Mouse (Mus musculus) MEL (cell line): Measurements from ENCODE around the gene Nfkbib. TPM values are rescaled to one million over a fixed set of nuclear protein-coding genes. Genes with fewer than 3 reads are reported as not detected.

Experiments
- DNase-seq: peaks from one replicate; pipeline ENCODE4 v3.0.0; 2011; ENCODE audit warnings: low read depth, low spot score
- H3K27ac ChIP-seq: 2 replicates; pipeline ENCODE4 v1.5.1; 2012; ENCODE audit warnings: low read depth, mild to moderate bottlenecking, control low read depth, low read length, moderate library complexity; ENCODE audit not compliant: control insufficient read depth
- H3K27me3 ChIP-seq, 2 experiments: fragments of 150-350 bp in 1 of 2; sonication (generic) in 1 of 2; 2 replicates each; pipeline ENCODE4 v1.6.1; 2012; ENCODE audit warnings: low read length in 2 of 2, mild to moderate bottlenecking in 2 of 2, improper control_type of control experiment in 1 of 2, moderate library complexity in 1 of 2; ENCODE audit not compliant: insufficient read depth in 2 of 2, control insufficient read depth in 1 of 2
- H3K36me3 ChIP-seq, 2 experiments: 2 replicates each; pipeline ENCODE4 v1.6.1; 2012 to 2014; ENCODE audit warnings: low read length in 2 of 2, improper control_type of control experiment in 1 of 2, inconsistent platforms in 1 of 2, mild to moderate bottlenecking in 1 of 2; ENCODE audit not compliant: insufficient read depth in 2 of 2, control insufficient read depth in 1 of 2
- H3K4me1 ChIP-seq, 2 experiments: fragments of 150-350 bp in 1 of 2; sonication (generic) in 1 of 2; 2 replicates each; pipeline ENCODE4 v1.6.1; 2012; ENCODE audit warnings: low read length in 2 of 2, improper control_type of control experiment in 1 of 2, mild to moderate bottlenecking in 1 of 2; ENCODE audit not compliant: insufficient read depth in 2 of 2, control insufficient read depth in 1 of 2
- H3K4me3 ChIP-seq, 2 experiments: fragments of 150-350 bp in 1 of 2; sonication (generic) in 1 of 2; 2 replicates each; pipeline ENCODE4 v1.5.1; 2012; ENCODE audit warnings: low read depth in 2 of 2, low read length in 2 of 2, mild to moderate bottlenecking in 2 of 2, moderate library complexity in 2 of 2, control low read depth in 1 of 2, improper control_type of control experiment in 1 of 2; ENCODE audit not compliant: control insufficient read depth in 1 of 2, insufficient read depth in 1 of 2
- H3K79me2 ChIP-seq: 2 replicates; pipeline ENCODE4 v1.6.1; 2012; ENCODE audit warnings: mild to moderate bottlenecking, low read length, moderate library complexity; ENCODE audit not compliant: control insufficient read depth, poor library complexity, insufficient read depth
- H3K9ac ChIP-seq: 2 replicates; pipeline ENCODE4 v1.6.1; 2012; ENCODE audit warnings: low read depth, mild to moderate bottlenecking, control low read depth, low read length, moderate library complexity; ENCODE audit not compliant: control insufficient read depth, poor library complexity, severe bottlenecking
- H3K9me3 ChIP-seq: fragments of 150-350 bp; sonication (generic); replicated peaks from 2 replicates; pipeline ENCODE4 v1.6.1; 2012; ENCODE audit warnings: mild to moderate bottlenecking, low read length, improper control_type of control experiment, moderate library complexity; ENCODE audit not compliant: insufficient read depth
- BHLHE40 ChIP-seq: IDR thresholded peaks from 2 replicates; pipeline ENCODE4 v1.6.1; 2012; ENCODE audit warnings: low read depth, mild to moderate bottlenecking, inconsistent platforms, low read length, improper control_type of control experiment, borderline replicate concordance
- CTCF ChIP-seq, 3 experiments: IDR thresholded peaks in 2 of 3; conservative IDR thresholded peaks in 1 of 3; 2 replicates each; pipeline ENCODE4 v1.5.1; 2011 to 2012; ENCODE audit warnings: low read length in 3 of 3, low read depth in 2 of 3, mild to moderate bottlenecking in 2 of 3, improper control_type of control experiment in 1 of 3, inconsistent platforms in 1 of 3, mixed read lengths in 1 of 3, moderate library complexity in 1 of 3; ENCODE audit not compliant: control insufficient read depth in 1 of 3, insufficient read depth in 1 of 3, poor library complexity in 1 of 3, severe bottlenecking in 1 of 3
- E2F4 ChIP-seq: IDR thresholded peaks from 2 replicates; pipeline ENCODE4 v1.6.1; 2011; ENCODE audit warnings: low read depth, low read length, improper control_type of control experiment, borderline replicate concordance
- EP300 ChIP-seq, 2 experiments: IDR thresholded peaks; 2 replicates each; pipeline ENCODE4 v1.6.1; 2011; ENCODE audit warnings: improper control_type of control experiment in 2 of 2, low read length in 2 of 2, low read depth in 1 of 2, mild to moderate bottlenecking in 1 of 2
- GATA1 ChIP-seq: IDR thresholded peaks from 2 replicates; pipeline ENCODE4 v1.6.1; 2011; ENCODE audit warnings: low read depth, low read length, improper control_type of control experiment
- JUND ChIP-seq: IDR thresholded peaks from 2 replicates; pipeline ENCODE4 v1.6.1; 2011; ENCODE audit warnings: low read depth, mild to moderate bottlenecking, improper control_type of control experiment, low read length
- NELFE ChIP-seq: IDR thresholded peaks from 2 replicates; pipeline ENCODE4 v1.6.1; 2011; ENCODE audit warnings: low read depth, low read length, improper control_type of control experiment
- POLR2A ChIP-seq, 2 experiments: IDR thresholded peaks; 2 replicates each; pipeline ENCODE4 v1.6.1; 2011 to 2012; ENCODE audit warnings: low read length in 2 of 2, mild to moderate bottlenecking in 2 of 2, control low read depth in 1 of 2, improper control_type of control experiment in 1 of 2, low read depth in 1 of 2, moderate library complexity in 1 of 2; ENCODE audit not compliant: control insufficient read depth in 1 of 2, insufficient read depth in 1 of 2, poor library complexity in 1 of 2
- POLR2AphosphoS2 ChIP-seq: IDR thresholded peaks from 2 replicates; pipeline ENCODE4 v1.6.1; 2011; ENCODE audit warnings: low read length, improper control_type of control experiment
- POLR2AphosphoS5 ChIP-seq: IDR thresholded peaks from 2 replicates; pipeline ENCODE4 v1.6.1; 2012; ENCODE audit warnings: low read depth, borderline replicate concordance, mild to moderate bottlenecking, inconsistent platforms, low read length, moderate library complexity, mixed read lengths
- RAD21 ChIP-seq: IDR thresholded peaks from 2 replicates; pipeline ENCODE4 v1.6.1; 2011; ENCODE audit warnings: mild to moderate bottlenecking, low read depth, low read length, improper control_type of control experiment
- RCOR1 ChIP-seq: IDR thresholded peaks from 2 replicates; pipeline ENCODE4 v1.6.1; 2012; ENCODE audit warnings: low read depth, mild to moderate bottlenecking, inconsistent platforms, low read length, improper control_type of control experiment
- SIN3A ChIP-seq: IDR thresholded peaks from 2 replicates; pipeline ENCODE4 v1.6.1; 2012; ENCODE audit warnings: low read length, improper control_type of control experiment, inconsistent platforms
- SMC3 ChIP-seq: IDR thresholded peaks from 2 replicates; pipeline ENCODE4 v1.6.1; 2011; ENCODE audit warnings: low read depth, low read length, improper control_type of control experiment
- TBP ChIP-seq: IDR thresholded peaks from 2 replicates; pipeline ENCODE4 v1.8.0; 2011; ENCODE audit warnings: low read depth, low read length, improper control_type of control experiment
- ZKSCAN1 ChIP-seq: IDR thresholded peaks from 2 replicates; pipeline ENCODE4 v1.6.1; 2012; ENCODE audit warnings: low read depth, mild to moderate bottlenecking, inconsistent platforms, low read length, improper control_type of control experiment, moderate library complexity
- ZMIZ1 ChIP-seq: IDR thresholded peaks from 2 replicates; pipeline ENCODE4 v1.6.1; 2012; ENCODE audit warnings: low read depth, mild to moderate bottlenecking, inconsistent platforms, low read length, improper control_type of control experiment, moderate library complexity
- polyA plus RNA-seq, 2 experiments: library from polyadenylated mRNA; stranded (reverse) in 1 of 2; unstranded in 1 of 2; fragments of >175 nt in 1 of 2; fragments of >200 nt in 1 of 2; gene quantifications; 2 replicates each; pipeline versions ENCODE4 v1.2.1 to v1.2.4; 2012; ENCODE audit warnings: low replicate concordance in 2 of 2, low read depth in 1 of 2; ENCODE audit not compliant: insufficient read length in 2 of 2, insufficient read depth in 1 of 2, missing spikeins in 1 of 2
- total RNA-seq: library from RNA; depleted of rRNA; stranded (reverse); fragments of 300-350 nt; gene quantifications from 2 replicates; pipeline ENCODE4 v1.2.3, GENCODE M21; 2012

Gene Nfkbib
- total and polyA plus RNA-seq, 3 experiments, result 32.9 to 52.7 TPM; not detected in 1

GRCm38 (mm10) chr7:28814306-28815034 is 47.2 kb upstream of the Nfkbib start (continued):
- TF ChIP-seq NELFE, result no peak
- TF ChIP-seq TBP, result no peak
- no peak for TF ChIP-seq ZMIZ1

GRCm38 (mm10) chr7:28812949-28813348 is 45.6 kb upstream of the Nfkbib start:
- H3K36me3 ChIP-seq, result peaks cover 36 to 60% of the 10 kb centered on the region in 2 experiments
- DNase-seq, result peak; percentile 51
- no peaks in the 10 kb centered on the region for H3K27me3 ChIP-seq
- H3K27ac ChIP-seq, result peak overlapping the region; percentile 70
- H3K9ac ChIP-seq, result peak overlapping the region; percentile 71
- H3K9me3 ChIP-seq, result no peaks in the 10 kb centered on the region
- peak overlapping the region in 1 of 2 experiments; percentile 42; a peak in 1 of 4 replicates for H3K4me3 ChIP-seq
- TF ChIP-seq E2F4 (no peak), ZKSCAN1 (no peak), JUND (no peak), POLR2AphosphoS5 (no peak), BHLHE40 (no peak), GATA1 (peak; percentile 39; the same call in 1 of the 2 replicates), EP300 (IDR thresholded peaks at IDR 0.05; ENCODE audit: low read depth in 1 of 2, low read length in 2 of 2) (no peak), CTCF (IDR thresholded peaks at IDR 0.05 in 2 of 3, conservative IDR thresholded peaks at IDR 0.05 in 1 of 3; ENCODE audit: control insufficient read depth in 1 of 3, insufficient read depth in 1 of 3, low read depth in 2 of 3, low read length in 3 of 3, poor library complexity in 1 of 3, severe bottlenecking in 1 of 3) (peak in 2 of 3 experiments; percentile 19 to 28; a peak in 2 of 6 replicates), RAD21 (no peak), ZMIZ1 (no peak), SMC3 (no peak), RCOR1 (peak; percentile 30; the same call in 1 of the 2 replicates), SIN3A (peak; percentile 52), POLR2AphosphoS2 (no peak)
- H3K79me2 ChIP-seq, result peaks cover 66% of the 10 kb centered on the region
- peaks cover 18 to 58% of the 10 kb centered on the region in 2 experiments for H3K4me1 ChIP-seq

GRCm38 (mm10) chr7:28812436-28812835 is 45.1 kb upstream of the Nfkbib start:
- Histone ChIP-seq H3K9me3 (no peaks in the 10 kb centered on the region), H3K27ac (peak overlapping the region; percentile 70), H3K4me3 (peak overlapping the region; percentile 42 to 65), H3K27me3 (no peaks in the 10 kb centered on the region), H3K9ac (peak overlapping the region; percentile 71), H3K36me3 (peaks cover 35 to 57% of the 10 kb centered on the region in 2 experiments), H3K4me1 (peaks cover 16 to 59% of the 10 kb centered on the region in 2 experiments), H3K79me2 (peaks cover 64% of the 10 kb centered on the region)
- TF ChIP-seq POLR2A (IDR thresholded peaks at IDR 0.05; ENCODE audit: control insufficient read depth in 1 of 2, insufficient read depth in 1 of 2, low read depth in 1 of 2, low read length in 2 of 2, poor library complexity in 1 of 2) (0 out of 4 replicates have a peak, but pooled peaks of 1 of the 2 experiments have one; percentile 19), EP300 (IDR thresholded peaks at IDR 0.05; ENCODE audit: low read depth in 1 of 2, low read length in 2 of 2) (no peak)
- DNase-seq, result no peak
